Mouse (Mus musculus) forebrain, postnatal 0 days (tissue): ENCODE results near the gene Nkpd1. TPM values are rescaled to one million over a fixed set of nuclear protein-coding genes. Genes with fewer than 3 reads are reported as not detected.
A peak's percentile ranks its signal among the peaks of the same experiment; 100 is the strongest.

ENCODE experiments used
- ATAC-seq: fragments of 200-750 bp; cut with Nextera tagmentation; 2 replicates; pipeline ENCODE4 v1.8.0; 2017; ENCODE audit warnings: mild to moderate bottlenecking, moderate library complexity
- DNase-seq: peaks from one replicate; pipeline ENCODE4 v3.0.0-alpha.2; 2015
- H3K27ac ChIP-seq: fragments of 300-500 bp; sonication (generic); 2 replicates; pipeline ENCODE4 v1.5.1; 2014; ENCODE audit warnings: low read depth, mild to moderate bottlenecking, antibody characterized with exemption, low read length, moderate library complexity, mixed read lengths
- H3K27me3 ChIP-seq: fragments of 300-500 bp; sonication (generic); 2 replicates; pipeline ENCODE4 v1.6.1; 2014; ENCODE audit warnings: mild to moderate bottlenecking, low read length, mixed read lengths; ENCODE audit not compliant: insufficient read depth
- H3K36me3 ChIP-seq: fragments of 300-500 bp; sonication (generic); 2 replicates; pipeline ENCODE4 v1.6.1; 2014; ENCODE audit warnings: mild to moderate bottlenecking, moderate library complexity; ENCODE audit not compliant: insufficient read depth
- H3K4me1 ChIP-seq: fragments of 300-500 bp; sonication (generic); 2 replicates; pipeline ENCODE4 v1.6.1; 2014; ENCODE audit warnings: antibody characterized with exemption; ENCODE audit not compliant: insufficient read depth
- H3K4me2 ChIP-seq: fragments of 300-500 bp; sonication (generic); 2 replicates; pipeline ENCODE4 v1.6.1; 2014; ENCODE audit warnings: low read depth, mild to moderate bottlenecking, moderate library complexity
- H3K4me3 ChIP-seq: fragments of 300-500 bp; sonication (generic); 2 replicates; pipeline ENCODE4 v1.5.1; 2014; ENCODE audit warnings: low read depth, low read length, mixed read lengths
- H3K9ac ChIP-seq: fragments of 300-500 bp; sonication (generic); 2 replicates; pipeline ENCODE4 v1.6.1; 2014; ENCODE audit warnings: mild to moderate bottlenecking
- H3K9me3 ChIP-seq: fragments of 300-500 bp; sonication (generic); 2 replicates; pipeline ENCODE4 v1.6.1; 2016; ENCODE audit warnings: low read length
- CTCF ChIP-seq: sonication (generic); IDR thresholded peaks from 2 replicates; pipeline ENCODE4 v1.5.1; 2016; ENCODE audit warnings: antibody characterized with exemption, control low read depth, low read depth
- WGBS: fragments of 180-500 bp; shearing (Covaris S2); extraction: QIAGEN DNeasy Blood & Tissue Kit; methylation state at CpG from one replicate; pipeline ENCODE4 v1.1.7; 2014; 5-methylcytosine and 5-hydroxymethylcytosine counted together
- polyA plus RNA-seq: library from polyadenylated mRNA; unstranded; fragments of >200 nt; fragmentation: Nextera tagmentation; extraction: Ambion mirVana; gene quantifications from 2 replicates; pipeline ENCODE4 v1.2.1, GENCODE M21; 2015
- total RNA-seq: library from RNA; depleted of rRNA; stranded (reverse); fragments of >200 nt; gene quantifications from 2 replicates; pipeline ENCODE4 v1.2.3, GENCODE M21; 2014

Nkpd1 gene
- total and polyA plus RNA-seq, 2 experiments from 2014 or later: 2.0 to 2.3 TPM

DNA sequence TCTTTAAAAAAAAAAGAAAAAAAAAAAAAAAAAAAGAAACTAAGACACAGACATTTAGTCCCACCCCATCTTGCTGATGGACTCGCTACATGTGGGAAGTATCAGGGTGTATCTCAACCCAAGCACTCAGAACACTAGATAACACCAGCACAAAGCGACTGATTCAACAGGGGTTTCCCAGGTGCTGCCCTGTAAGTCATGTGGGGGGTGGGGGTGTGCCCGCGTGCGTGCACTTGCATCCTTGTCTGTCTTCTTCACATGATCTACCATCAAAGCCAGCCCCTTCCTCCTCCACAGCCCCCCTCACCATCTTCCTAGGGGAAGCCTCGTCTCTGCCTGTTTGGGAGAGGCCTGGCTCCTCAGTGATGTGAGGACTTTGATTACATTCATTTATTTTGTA is 5.3 kb upstream of the Nkpd1 start:
- H3K27ac ChIP-seq: no peak overlapping the region
- no peak for TF ChIP-seq CTCF
- no peak overlapping the region for H3K4me2 ChIP-seq
- no peak overlapping the region for H3K9ac ChIP-seq
- WGBS: 78% methylated on average over 6 of the region's 6 CpGs
- no peaks in the 10 kb centered on the region for H3K9me3 ChIP-seq
- no peaks in the 10 kb centered on the region for H3K36me3 ChIP-seq
- peaks cover 11% of the 10 kb centered on the region; the same call in 1 of the 2 replicates for H3K4me1 ChIP-seq
- ATAC-seq (no peak), DNase-seq (no peak)
- H3K4me3 ChIP-seq: no peak overlapping the region
- no peaks in the 10 kb centered on the region for H3K27me3 ChIP-seq

GRCm38 (mm10) chr7:19520032-19520431 is 2.4 kb downstream of the Nkpd1 start:
- Histone ChIP-seq H3K4me3 (peak overlapping the region; percentile 5; the same call in 1 of the 2 replicates), H3K27me3 (peaks cover 47% of the 10 kb centered on the region), H3K36me3 (no peaks in the 10 kb centered on the region), H3K9ac (0 out of 2 replicates have a peak overlapping the region, but pooled peaks have one; percentile 35), H3K4me1 (peaks cover 25% of the 10 kb centered on the region), H3K27ac (no peak overlapping the region), H3K9me3 (no peaks in the 10 kb centered on the region), H3K4me2 (peak overlapping the region; percentile 36)
- TF ChIP-seq CTCF: no peak
- WGBS: 11% methylated on average over 17 of the region's 23 CpGs
- no peak for ATAC-seq
- no peak for DNase-seq

- Histone ChIP-seq H3K27me3 (peaks cover 46% of the 10 kb centered on the region), H3K9ac (peak overlapping the region; percentile 62; the same call in 1 of the 2 replicates), H3K9me3 (no peaks in the 10 kb centered on the region), H3K4me3 (peak overlapping the region; percentile 37), H3K4me1 (peaks cover 22% of the 10 kb centered on the region), H3K4me2 (peak overlapping the region; percentile 77), H3K36me3 (no peaks in the 10 kb centered on the region), H3K27ac (no peak overlapping the region)
- TF ChIP-seq CTCF: no peak
- DNase-seq: peak; percentile 62
- peak; percentile 36 for ATAC-seq
- WGBS: 12% methylated on average over 72 of the region's 72 CpGs
These were observed 5.5 kb downstream of the Nkpd1 start for GRCm38 (mm10) chr7:19523017-19523756.

- peaks cover 22% of the 10 kb centered on the region for H3K4me1 ChIP-seq
- H3K27ac ChIP-seq: no peak overlapping the region
- DNase-seq (peak; percentile 89), ATAC-seq (peak; percentile 83)
- H3K36me3 ChIP-seq: 0 out of 2 replicates have a peak, but pooled peaks cover under 1% of the 10 kb centered on the region
- H3K27me3 ChIP-seq: peaks cover 39% of the 10 kb centered on the region
- peak; percentile 82 for TF ChIP-seq CTCF
- H3K9ac ChIP-seq: peak overlapping the region; percentile 62
- H3K9me3 ChIP-seq: no peaks in the 10 kb centered on the region
- H3K4me3 ChIP-seq: peak overlapping the region; percentile 37
- peak overlapping the region; percentile 77 for H3K4me2 ChIP-seq
- WGBS: 1% methylated on average over 63 of the region's 64 CpGs
These were observed 6.2 kb downstream of the Nkpd1 start for GRCm38 (mm10) chr7:19523757-19524419.

DNA sequence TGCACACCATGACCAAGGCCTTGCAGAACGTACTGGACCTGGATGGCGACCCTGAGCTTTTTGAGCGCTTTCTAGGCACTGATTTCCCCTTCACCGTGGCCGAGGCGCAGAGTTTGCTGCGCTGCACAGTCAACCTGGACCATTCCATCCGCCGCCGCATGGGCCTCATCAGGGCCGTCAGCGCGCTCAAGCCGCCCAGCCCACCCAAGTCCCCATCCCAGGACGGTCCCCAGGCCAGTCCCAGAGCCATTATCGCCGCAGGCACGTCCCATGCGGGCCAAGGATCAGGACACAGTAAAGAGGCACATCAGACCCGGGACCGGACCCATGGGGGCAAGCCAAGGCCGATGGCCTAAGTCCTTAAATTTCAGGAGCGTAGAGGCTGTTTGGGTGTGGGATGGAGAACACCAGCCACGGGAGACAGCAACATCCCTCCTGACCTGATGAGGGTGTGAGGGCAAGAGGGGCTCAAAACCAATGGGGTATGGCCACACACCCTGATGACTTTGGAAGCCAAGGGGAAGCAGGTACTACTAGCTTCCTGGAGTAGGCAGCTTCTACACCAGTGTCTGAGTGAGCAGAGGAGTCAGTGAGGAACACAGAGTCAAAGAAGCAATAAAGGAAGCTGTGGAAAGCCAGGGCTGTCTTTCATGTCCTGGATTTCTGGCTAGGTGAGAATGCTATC is 6.9 kb downstream of the Nkpd1 start:
- TF ChIP-seq CTCF: no peak
- peak overlapping the region; percentile 77 for H3K4me2 ChIP-seq
- peak overlapping the region; percentile 37 for H3K4me3 ChIP-seq
- no peaks in the 10 kb centered on the region for H3K9me3 ChIP-seq
- peak; percentile 23 for ATAC-seq
- 19% methylated on average over 24 of the region's 24 CpGs for WGBS
- no peak for DNase-seq
- H3K4me1 ChIP-seq: peaks cover 22% of the 10 kb centered on the region
- H3K9ac ChIP-seq: peak overlapping the region; percentile 62
- H3K27ac ChIP-seq: no peak overlapping the region
- 0 out of 2 replicates have a peak, but pooled peaks cover 7% of the 10 kb centered on the region for H3K36me3 ChIP-seq
- peaks cover 32% of the 10 kb centered on the region for H3K27me3 ChIP-seq

DNA sequence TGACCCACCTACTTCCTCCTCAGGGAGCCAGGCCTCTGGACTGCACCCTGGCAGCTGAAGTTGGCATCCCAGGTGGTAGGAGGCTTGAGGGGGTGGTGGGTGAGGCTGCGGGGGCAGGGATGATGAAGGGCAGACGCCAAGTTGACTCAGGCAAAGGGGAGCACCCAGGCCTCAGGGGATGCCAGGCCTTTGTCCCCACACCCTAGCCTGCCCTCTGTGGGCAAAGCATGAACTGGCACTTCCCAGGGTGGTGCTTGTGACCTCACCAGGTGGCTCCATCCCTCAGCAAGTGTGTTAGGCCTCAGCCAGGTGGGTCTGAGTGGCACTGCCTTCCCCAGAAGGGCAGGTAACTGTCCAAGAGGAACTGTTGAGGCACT is 7.5 kb downstream of the Nkpd1 start:
- Histone ChIP-seq H3K27ac (no peak overlapping the region), H3K4me3 (no peak overlapping the region), H3K36me3 (peaks cover 12% of the 10 kb centered on the region; the same call in 1 of the 2 replicates), H3K4me2 (no peak overlapping the region), H3K27me3 (peaks cover 28% of the 10 kb centered on the region), H3K9ac (no peak overlapping the region), H3K4me1 (peaks cover 22% of the 10 kb centered on the region), H3K9me3 (no peaks in the 10 kb centered on the region)
- 70% methylated on average over 2 of the region's 2 CpGs for WGBS
- ATAC-seq (no peak), DNase-seq (no peak)
- peak; percentile 33; the same call in 1 of the 2 replicates for TF ChIP-seq CTCF
